Mouse (Mus musculus): ENCODE measurements around the gene Apobec3. TPM values are rescaled to one million over a fixed set of nuclear protein-coding genes. Genes with fewer than 3 reads are reported as not detected.

Apobec3 gene
- polyA plus RNA-seq (2016; fragmentation: Nextera tagmentation; extraction: Ambion mirVana): 9.2 and 11.0 TPM in 2 replicates

- peaks cover 34% of the 10 kb centered on the region for H3K27me3 ChIP-seq (ENCODE audit: poor library complexity, severe bottlenecking)
- H3K4me1 ChIP-seq: peaks cover 23% of the 10 kb centered on the region
- peak within 1 kb of the TSS; percentile 51 for H3K4me3 ChIP-seq
- no peaks in the 10 kb centered on the region for H3K9me3 ChIP-seq
- peak within 1 kb of the TSS; percentile 74 for H3K27ac ChIP-seq
- WGBS: 2% methylated on average over 20 of the region's 20 CpGs
- H3K36me3 ChIP-seq (replicated peaks): no peaks in the 10 kb centered on the region
- DNase-seq (ENCODE audit: extremely low spot score, low spot score): peak; percentile 72
Measured at GRCm38 (mm10) chr15:79891436-79892212, at the start of gene Apobec3. Apobec3 (plus strand) TSS chr15:79891659.

GRCm38 (mm10) chr15:79842985-79843384 is 48.5 kb upstream of the Apobec3 start:
- WGBS: 83% methylated on average over 3 of the region's 3 CpGs
- peaks cover 11% of the 10 kb centered on the region; the same call in 1 of the 2 replicates for H3K27me3 ChIP-seq (ENCODE audit: poor library complexity, severe bottlenecking)

GRCm38 (mm10) chr15:79845986-79846385 is 45.5 kb upstream of the Apobec3 start:
- DNase-seq (ENCODE audit: extremely low spot score, low spot score): no peak
- no peak overlapping the region for H3K4me3 ChIP-seq
- 79% methylated on average over 4 of the region's 4 CpGs for WGBS
- H3K27ac ChIP-seq: no peak overlapping the region
- H3K9me3 ChIP-seq: peaks cover 7% of the 10 kb centered on the region; the same call in 1 of the 2 replicates
- H3K36me3 ChIP-seq (replicated peaks): no peaks in the 10 kb centered on the region
- peaks cover 12% of the 10 kb centered on the region for H3K4me1 ChIP-seq
- peaks cover 11% of the 10 kb centered on the region; the same call in 1 of the 2 replicates for H3K27me3 ChIP-seq (ENCODE audit: poor library complexity, severe bottlenecking)

More at GRCm38 (mm10) chr15:79842985-79843384, 48.5 kb upstream of the Apobec3 start:
- no peak overlapping the region for H3K4me3 ChIP-seq
- H3K9me3 ChIP-seq: no peaks in the 10 kb centered on the region
- no peak for DNase-seq (ENCODE audit: extremely low spot score, low spot score)
- no peaks in the 10 kb centered on the region for H3K36me3 ChIP-seq (replicated peaks)
- H3K27ac ChIP-seq: no peak overlapping the region
- H3K4me1 ChIP-seq: peaks cover 12% of the 10 kb centered on the region

GRCm38 (mm10) chr15:79847100-79847499 is 44.4 kb upstream of the Apobec3 start:
- H3K9me3 ChIP-seq: peaks cover 7% of the 10 kb centered on the region; the same call in 1 of the 2 replicates
- DNase-seq (ENCODE audit: extremely low spot score, low spot score): no peak
- no peak overlapping the region for H3K27ac ChIP-seq
- H3K4me3 ChIP-seq: no peak overlapping the region
- 25% methylated on average over 5 of the region's 5 CpGs for WGBS
- H3K36me3 ChIP-seq (replicated peaks): no peaks in the 10 kb centered on the region
- H3K4me1 ChIP-seq: peaks cover 12% of the 10 kb centered on the region
- peaks cover 11% of the 10 kb centered on the region; the same call in 1 of the 2 replicates for H3K27me3 ChIP-seq (ENCODE audit: poor library complexity, severe bottlenecking)

GRCm38 (mm10) chr15:79850143-79850542 is 41.3 kb upstream of the Apobec3 start:
- no peak for DNase-seq (ENCODE audit: extremely low spot score, low spot score)
- peaks cover 12% of the 10 kb centered on the region for H3K4me1 ChIP-seq
- peaks cover 7% of the 10 kb centered on the region; the same call in 1 of the 2 replicates for H3K9me3 ChIP-seq
- 92% methylated on average over 2 of the region's 2 CpGs for WGBS
- H3K4me3 ChIP-seq: no peak overlapping the region
- H3K27me3 ChIP-seq (ENCODE audit: poor library complexity, severe bottlenecking): peaks cover 11% of the 10 kb centered on the region; the same call in 1 of the 2 replicates
- H3K36me3 ChIP-seq (replicated peaks): no peaks in the 10 kb centered on the region
- H3K27ac ChIP-seq: no peak overlapping the region

GRCm38 (mm10) chr15:79858979-79859378 is 32.5 kb upstream of the Apobec3 start:
- Histone ChIP-seq H3K9me3 (no peaks in the 10 kb centered on the region), H3K27me3 (ENCODE audit: poor library complexity, severe bottlenecking) (no peaks in the 10 kb centered on the region), H3K27ac (no peak overlapping the region), H3K4me1 (no peaks in the 10 kb centered on the region), H3K4me3 (no peak overlapping the region), H3K36me3 (replicated peaks) (no peaks in the 10 kb centered on the region)
- no peak for DNase-seq (ENCODE audit: extremely low spot score, low spot score)
- WGBS: 88% methylated on average over 5 of the region's 5 CpGs

- 91% methylated on average over 9 of the region's 9 CpGs for WGBS
- Histone ChIP-seq H3K4me3 (no peak overlapping the region), H3K36me3 (replicated peaks) (no peaks in the 10 kb centered on the region), H3K9me3 (no peaks in the 10 kb centered on the region), H3K4me1 (no peaks in the 10 kb centered on the region), H3K27ac (no peak overlapping the region), H3K27me3 (ENCODE audit: poor library complexity, severe bottlenecking) (no peaks in the 10 kb centered on the region)
- DNase-seq (ENCODE audit: extremely low spot score, low spot score): no peak
Measured at GRCm38 (mm10) chr15:79859821-79860220, 31.6 kb upstream of the Apobec3 start.

- peaks cover 6% of the 10 kb centered on the region for H3K9me3 ChIP-seq
- no peaks in the 10 kb centered on the region for H3K27me3 ChIP-seq (ENCODE audit: poor library complexity, severe bottlenecking)
- WGBS: 88% methylated on average over 3 of the region's 3 CpGs
- H3K4me3 ChIP-seq: no peak overlapping the region
- H3K27ac ChIP-seq: no peak overlapping the region
- no peak for DNase-seq (ENCODE audit: extremely low spot score, low spot score)
- H3K4me1 ChIP-seq: no peaks in the 10 kb centered on the region
- no peaks in the 10 kb centered on the region for H3K36me3 ChIP-seq (replicated peaks)
Measured at GRCm38 (mm10) chr15:79867260-79868002, 24.0 kb upstream of the Apobec3 start.

GRCm38 (mm10) chr15:79873545-79873944 is 17.9 kb upstream of the Apobec3 start:
- Histone ChIP-seq H3K27ac (no peak overlapping the region), H3K9me3 (peaks cover 6% of the 10 kb centered on the region), H3K36me3 (replicated peaks) (no peaks in the 10 kb centered on the region), H3K4me1 (no peaks in the 10 kb centered on the region), H3K27me3 (ENCODE audit: poor library complexity, severe bottlenecking) (no peaks in the 10 kb centered on the region), H3K4me3 (no peak overlapping the region)
- 93% methylated on average over 8 of the region's 8 CpGs for WGBS
- no peak for DNase-seq (ENCODE audit: extremely low spot score, low spot score)

GRCm38 (mm10) chr15:79873995-79874394 is 17.5 kb upstream of the Apobec3 start:
- H3K36me3 ChIP-seq (replicated peaks): no peaks in the 10 kb centered on the region
- H3K4me1 ChIP-seq: no peaks in the 10 kb centered on the region
- H3K9me3 ChIP-seq: peaks cover 6% of the 10 kb centered on the region
- DNase-seq (ENCODE audit: extremely low spot score, low spot score): no peak
- 78% methylated on average over 2 of the region's 2 CpGs for WGBS
- no peak overlapping the region for H3K4me3 ChIP-seq
- no peaks in the 10 kb centered on the region for H3K27me3 ChIP-seq (ENCODE audit: poor library complexity, severe bottlenecking)
- H3K27ac ChIP-seq: no peak overlapping the region

- no peak for DNase-seq (ENCODE audit: extremely low spot score, low spot score)
- no peaks in the 10 kb centered on the region for H3K36me3 ChIP-seq (replicated peaks)
- H3K4me3 ChIP-seq: no peak overlapping the region
- no peak overlapping the region for H3K27ac ChIP-seq
- 94% methylated on average over 18 of the region's 18 CpGs for whole genome bisulfite sequencing
- no peaks in the 10 kb centered on the region for H3K9me3 ChIP-seq
- no peaks in the 10 kb centered on the region for H3K27me3 ChIP-seq (ENCODE audit: poor library complexity, severe bottlenecking)
- no peaks in the 10 kb centered on the region for H3K4me1 ChIP-seq
Measured at GRCm38 (mm10) chr15:79875261-79875995, 16.0 kb upstream of the Apobec3 start.

- 79% methylated on average over 6 of the region's 6 CpGs for WGBS
- no peak for DNase-seq (ENCODE audit: extremely low spot score, low spot score)
- peaks cover 11% of the 10 kb centered on the region for H3K4me1 ChIP-seq
- peaks cover 12% of the 10 kb centered on the region; the same call in 1 of the 2 replicates for H3K27me3 ChIP-seq (ENCODE audit: poor library complexity, severe bottlenecking)
- H3K27ac ChIP-seq: no peak overlapping the region
- H3K36me3 ChIP-seq (replicated peaks): no peaks in the 10 kb centered on the region
- no peaks in the 10 kb centered on the region for H3K9me3 ChIP-seq
- H3K4me3 ChIP-seq: no peak overlapping the region
Measured at GRCm38 (mm10) chr15:79878725-79879136, 12.7 kb upstream of the Apobec3 start.

Measured in forebrain, embryonic 10.5 days (tissue).